Mouse (Mus musculus): ENCODE data around the gene Pttg1ip. TPM values are rescaled to one million over a fixed set of nuclear protein-coding genes. Genes with fewer than 3 reads are reported as not detected.
A peak's percentile ranks its signal among the peaks of the same experiment; 100 is the strongest.

Gene Pttg1ip
- polyA plus RNA-seq, 1 experiment from 2014 or later = 69.0 TPM

- Histone ChIP-seq H3K4me3 (ENCODE audit: low read depth, low read length) (no peak overlapping the region), H3K27me3 (ENCODE audit: control insufficient read depth, insufficient read depth, low read length) (no peaks in the 10 kb centered on the region), H3K9ac (ENCODE audit: low read length) (no peak overlapping the region), H3K4me1 (replicated peaks; ENCODE audit: control insufficient read depth, insufficient read depth, low read length) (no peaks in the 10 kb centered on the region), H3K9me3 (ENCODE audit: control insufficient read depth, low read length) (no peaks in the 10 kb centered on the region), H3K36me3 (ENCODE audit: control insufficient read depth, insufficient read depth, low read length) (no peaks in the 10 kb centered on the region), H3K4me2 (ENCODE audit: low read depth, low read length, severe bottlenecking) (no peak overlapping the region), H3K27ac (ENCODE audit: low read depth, low read length) (no peak overlapping the region)
- peak; percentile 63 for DNase-seq (ENCODE audit: low spot score)
- WGBS = 42% methylated on average over 7 of the region's 7 CpGs
- no peak for ATAC-seq (replicated peaks; ENCODE audit: low FRiP score)
Measured at GRCm38 (mm10) chr10:77543226-77543625, 38.3 kb upstream of the Pttg1ip start.

- no peak for ATAC-seq (replicated peaks; ENCODE audit: low FRiP score)
- Histone ChIP-seq H3K9me3 (ENCODE audit: control insufficient read depth, low read length) (no peaks in the 10 kb centered on the region), H3K4me2 (ENCODE audit: low read depth, low read length, severe bottlenecking) (no peak overlapping the region), H3K36me3 (ENCODE audit: control insufficient read depth, insufficient read depth, low read length) (no peaks in the 10 kb centered on the region), H3K4me3 (ENCODE audit: low read depth, low read length) (no peak overlapping the region), H3K27ac (ENCODE audit: low read depth, low read length) (no peak overlapping the region), H3K27me3 (ENCODE audit: control insufficient read depth, insufficient read depth, low read length) (no peaks in the 10 kb centered on the region), H3K9ac (ENCODE audit: low read length) (no peak overlapping the region), H3K4me1 (replicated peaks; ENCODE audit: control insufficient read depth, insufficient read depth, low read length) (no peaks in the 10 kb centered on the region)
- 84% methylated on average over 5 of the region's 5 CpGs for WGBS
- DNase-seq (ENCODE audit: low spot score) = no peak
Measured at GRCm38 (mm10) chr10:77544916-77545315, 36.6 kb upstream of the Pttg1ip start.

GRCm38 (mm10) chr10:77548576-77548975, 32.9 kb upstream of the Pttg1ip start:
- WGBS = 86% methylated on average over 10 of the region's 10 CpGs
- no peaks in the 10 kb centered on the region for H3K4me1 ChIP-seq (replicated peaks; ENCODE audit: control insufficient read depth, insufficient read depth, low read length)
- H3K27ac ChIP-seq (ENCODE audit: low read depth, low read length) = no peak overlapping the region
- no peaks in the 10 kb centered on the region for H3K36me3 ChIP-seq (ENCODE audit: control insufficient read depth, insufficient read depth, low read length)
- ATAC-seq (replicated peaks; ENCODE audit: low FRiP score) = no peak
- H3K27me3 ChIP-seq (ENCODE audit: control insufficient read depth, insufficient read depth, low read length) = no peaks in the 10 kb centered on the region
- no peak overlapping the region for H3K4me3 ChIP-seq (ENCODE audit: low read depth, low read length)
- H3K4me2 ChIP-seq (ENCODE audit: low read depth, low read length, severe bottlenecking) = no peak overlapping the region
- DNase-seq (ENCODE audit: low spot score) = no peak
- no peaks in the 10 kb centered on the region for H3K9me3 ChIP-seq (ENCODE audit: control insufficient read depth, low read length)
- H3K9ac ChIP-seq (ENCODE audit: low read length) = no peak overlapping the region

- H3K9ac ChIP-seq (ENCODE audit: low read length) = no peak overlapping the region
- no peaks in the 10 kb centered on the region for H3K27me3 ChIP-seq (ENCODE audit: control insufficient read depth, insufficient read depth, low read length)
- no peak overlapping the region for H3K27ac ChIP-seq (ENCODE audit: low read depth, low read length)
- no peaks in the 10 kb centered on the region for H3K9me3 ChIP-seq (ENCODE audit: control insufficient read depth, low read length)
- no peaks in the 10 kb centered on the region for H3K4me1 ChIP-seq (replicated peaks; ENCODE audit: control insufficient read depth, insufficient read depth, low read length)
- no peaks in the 10 kb centered on the region for H3K36me3 ChIP-seq (ENCODE audit: control insufficient read depth, insufficient read depth, low read length)
- H3K4me3 ChIP-seq (ENCODE audit: low read depth, low read length) = no peak overlapping the region
- no peak for DNase-seq (ENCODE audit: low spot score)
- WGBS = 76% methylated on average over 11 of the region's 11 CpGs
- ATAC-seq (replicated peaks; ENCODE audit: low FRiP score) = no peak
- no peak overlapping the region for H3K4me2 ChIP-seq (ENCODE audit: low read depth, low read length, severe bottlenecking)
Measured at GRCm38 (mm10) chr10:77550874-77551273, 30.6 kb upstream of the Pttg1ip start.

- no peak overlapping the region for H3K4me3 ChIP-seq (ENCODE audit: low read depth, low read length)
- no peaks in the 10 kb centered on the region for H3K36me3 ChIP-seq (ENCODE audit: control insufficient read depth, insufficient read depth, low read length)
- no peak overlapping the region for H3K27ac ChIP-seq (ENCODE audit: low read depth, low read length)
- WGBS = 90% methylated on average over 5 of the region's 5 CpGs
- DNase-seq (ENCODE audit: low spot score) (no peak), ATAC-seq (replicated peaks; ENCODE audit: low FRiP score) (no peak)
- H3K27me3 ChIP-seq (ENCODE audit: control insufficient read depth, insufficient read depth, low read length) = no peaks in the 10 kb centered on the region
- no peaks in the 10 kb centered on the region for H3K4me1 ChIP-seq (replicated peaks; ENCODE audit: control insufficient read depth, insufficient read depth, low read length)
- no peak overlapping the region for H3K4me2 ChIP-seq (ENCODE audit: low read depth, low read length, severe bottlenecking)
- no peaks in the 10 kb centered on the region for H3K9me3 ChIP-seq (ENCODE audit: control insufficient read depth, low read length)
- no peak overlapping the region for H3K9ac ChIP-seq (ENCODE audit: low read length)
Measured at GRCm38 (mm10) chr10:77552162-77552561, 29.4 kb upstream of the Pttg1ip start.

- Histone ChIP-seq H3K4me3 (ENCODE audit: low read depth, low read length) (no peak overlapping the region), H3K36me3 (ENCODE audit: control insufficient read depth, insufficient read depth, low read length) (no peaks in the 10 kb centered on the region), H3K4me1 (replicated peaks; ENCODE audit: control insufficient read depth, insufficient read depth, low read length) (no peaks in the 10 kb centered on the region), H3K27ac (ENCODE audit: low read depth, low read length) (no peak overlapping the region), H3K4me2 (ENCODE audit: low read depth, low read length, severe bottlenecking) (no peak overlapping the region), H3K9ac (ENCODE audit: low read length) (no peak overlapping the region), H3K9me3 (ENCODE audit: control insufficient read depth, low read length) (no peaks in the 10 kb centered on the region), H3K27me3 (ENCODE audit: control insufficient read depth, insufficient read depth, low read length) (no peaks in the 10 kb centered on the region)
- no peak for ATAC-seq (replicated peaks; ENCODE audit: low FRiP score)
- DNase-seq (ENCODE audit: low spot score) = no peak
- WGBS = 92% methylated on average over 4 of the region's 4 CpGs
Measured at GRCm38 (mm10) chr10:77553285-77553684, 28.2 kb upstream of the Pttg1ip start.

GRCm38 (mm10) chr10:77554918-77555317, 26.6 kb upstream of the Pttg1ip start:
- Histone ChIP-seq H3K27ac (ENCODE audit: low read depth, low read length) (no peak overlapping the region), H3K27me3 (ENCODE audit: control insufficient read depth, insufficient read depth, low read length) (no peaks in the 10 kb centered on the region), H3K9me3 (ENCODE audit: control insufficient read depth, low read length) (no peaks in the 10 kb centered on the region), H3K4me1 (replicated peaks; ENCODE audit: control insufficient read depth, insufficient read depth, low read length) (no peaks in the 10 kb centered on the region), H3K9ac (ENCODE audit: low read length) (no peak overlapping the region), H3K4me3 (ENCODE audit: low read depth, low read length) (no peak overlapping the region), H3K36me3 (ENCODE audit: control insufficient read depth, insufficient read depth, low read length) (no peaks in the 10 kb centered on the region), H3K4me2 (ENCODE audit: low read depth, low read length, severe bottlenecking) (no peak overlapping the region)
- DNase-seq (ENCODE audit: low spot score) (no peak), ATAC-seq (replicated peaks; ENCODE audit: low FRiP score) (no peak)
- 88% methylated on average over 4 of the region's 4 CpGs for WGBS

- Histone ChIP-seq H3K9ac (ENCODE audit: low read length) (no peak overlapping the region), H3K4me2 (ENCODE audit: low read depth, low read length, severe bottlenecking) (no peak overlapping the region), H3K27ac (ENCODE audit: low read depth, low read length) (no peak overlapping the region), H3K27me3 (ENCODE audit: control insufficient read depth, insufficient read depth, low read length) (no peaks in the 10 kb centered on the region), H3K4me3 (ENCODE audit: low read depth, low read length) (no peak overlapping the region), H3K4me1 (replicated peaks; ENCODE audit: control insufficient read depth, insufficient read depth, low read length) (no peaks in the 10 kb centered on the region), H3K9me3 (ENCODE audit: control insufficient read depth, low read length) (no peaks in the 10 kb centered on the region), H3K36me3 (ENCODE audit: control insufficient read depth, insufficient read depth, low read length) (no peaks in the 10 kb centered on the region)
- 90% methylated on average over 7 of the region's 7 CpGs for WGBS
- ATAC-seq (replicated peaks; ENCODE audit: low FRiP score) (no peak), DNase-seq (ENCODE audit: low spot score) (no peak)
Measured at GRCm38 (mm10) chr10:77556631-77557030, 24.9 kb upstream of the Pttg1ip start.

- H3K9ac ChIP-seq (ENCODE audit: low read length) = no peak overlapping the region
- H3K4me3 ChIP-seq (ENCODE audit: low read depth, low read length) = no peak overlapping the region
- no peaks in the 10 kb centered on the region for H3K36me3 ChIP-seq (ENCODE audit: control insufficient read depth, insufficient read depth, low read length)
- H3K4me2 ChIP-seq (ENCODE audit: low read depth, low read length, severe bottlenecking) = no peak overlapping the region
- WGBS = 87% methylated on average over 4 of the region's 4 CpGs
- DNase-seq (ENCODE audit: low spot score) = no peak
- no peak for ATAC-seq (replicated peaks; ENCODE audit: low FRiP score)
- H3K27ac ChIP-seq (ENCODE audit: low read depth, low read length) = no peak overlapping the region
- no peaks in the 10 kb centered on the region for H3K27me3 ChIP-seq (ENCODE audit: control insufficient read depth, insufficient read depth, low read length)
- H3K4me1 ChIP-seq (replicated peaks; ENCODE audit: control insufficient read depth, insufficient read depth, low read length) = no peaks in the 10 kb centered on the region
- no peaks in the 10 kb centered on the region for H3K9me3 ChIP-seq (ENCODE audit: control insufficient read depth, low read length)
Measured at GRCm38 (mm10) chr10:77557641-77558040, 23.9 kb upstream of the Pttg1ip start.

Measured in forebrain, embryonic 11.5 days (tissue).